ENCODE assay signal across 19 mouse cellular contexts in the genomic region with DNA sequence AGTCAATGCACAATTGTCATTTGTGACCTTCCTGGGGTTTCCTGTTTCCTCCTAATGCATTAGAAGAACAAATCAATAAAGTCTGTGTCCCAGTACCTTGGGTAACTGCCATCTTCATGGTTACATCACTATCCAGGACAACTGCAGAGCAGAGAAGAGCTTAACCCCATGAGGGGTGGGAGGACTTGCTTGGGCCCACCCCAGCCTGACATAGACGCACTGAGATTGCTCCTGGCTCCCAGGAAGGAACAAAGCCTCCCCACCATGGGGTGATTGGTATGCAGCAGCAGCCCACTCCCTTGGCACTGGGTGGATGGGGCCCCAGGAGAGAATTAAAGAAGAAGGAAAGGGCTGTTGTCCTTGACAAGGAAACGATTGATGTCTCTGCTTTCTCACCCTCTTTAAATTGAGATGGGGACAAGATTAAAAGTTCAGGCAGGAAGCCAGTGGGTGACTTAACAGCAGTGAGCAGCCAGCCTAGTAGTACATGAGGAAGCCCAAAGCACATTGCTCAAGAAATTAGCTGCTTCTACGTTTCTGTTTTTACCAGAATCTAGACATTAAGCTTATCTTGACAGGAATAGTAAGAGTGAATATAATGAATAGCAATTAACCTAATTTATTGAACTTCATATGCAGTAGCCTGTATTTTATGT.
DNase-seq lines count a peak whose midpoint lies in the region; ATAC-seq lines count a peak whose summit lies in the region.
"Had no signal": no experiment of that assay in that cellular context is flagged by ENCODE, and none has a peak within 500 bp of the region (broad histone marks: within the 10 kb centered on the region; RNA-seq: fewer than 3 reads in every experiment).

No protein-coding gene starts in this region.

- no peak overlapping the region for H3K4me3 ChIP-seq in kidney, embryonic 14.5 days (ENCODE audit: low read length)
- no peak overlapping the region for H3K4me3 ChIP-seq in kidney, embryonic 15.5 days (replicated peaks)
- H3K4me3 ChIP-seq in midbrain, embryonic 13.5 days (replicated peaks) = no peak overlapping the region
- H3K4me3 ChIP-seq: liver, embryonic 13.5 days had no signal

- 18% methylated on average over 3 of the region's 3 CpGs for WGBS in kidney, embryonic 14.5 days
- 22% methylated on average over 3 of the region's 3 CpGs for WGBS in kidney, embryonic 15.5 days
- 28% methylated on average over 3 of the region's 3 CpGs for WGBS in midbrain, embryonic 13.5 days

- DNase-seq in ZHBTc4 (ENCODE audit: low read depth, low spot score) = peak; percentile 23
- peak; percentile 61 for DNase-seq in brain, adult 2 months (ENCODE audit: low read depth, low spot score)
- DNase-seq in ovary, adult 18-20 months (ENCODE audit: low spot score) = no peak
- DNase-seq: adrenal gland, postnatal 36 days; gastrocnemius, adult 2 months; heart, postnatal 10 days; kidney, postnatal 10 days; liver, embryonic 13.5 days; lung, postnatal 10 days; thymus, postnatal 14 days had no signal

- H3K36me3 ChIP-seq in kidney, embryonic 14.5 days (ENCODE audit: control insufficient read depth, insufficient read depth, low read length) = no peaks in the 10 kb centered on the region
- H3K36me3 ChIP-seq in kidney, embryonic 15.5 days = no peaks in the 10 kb centered on the region
- no peaks in the 10 kb centered on the region for H3K36me3 ChIP-seq in midbrain, embryonic 13.5 days
- H3K36me3 ChIP-seq: liver, embryonic 13.5 days had no signal

- no peaks in the 10 kb centered on the region for H3K9me3 ChIP-seq in kidney, embryonic 14.5 days (ENCODE audit: control insufficient read depth, low read length)
- no peaks in the 10 kb centered on the region for H3K9me3 ChIP-seq in kidney, embryonic 15.5 days (replicated peaks)
- no peaks in the 10 kb centered on the region for H3K9me3 ChIP-seq in midbrain, embryonic 13.5 days
- H3K9me3 ChIP-seq: liver, embryonic 13.5 days had no signal

- H3K4me2 ChIP-seq in kidney, embryonic 14.5 days (replicated peaks; ENCODE audit: low read depth, low read length) = no peak overlapping the region
- H3K4me2 ChIP-seq in kidney, embryonic 15.5 days = no peak overlapping the region
- no peak overlapping the region for H3K4me2 ChIP-seq in midbrain, embryonic 13.5 days (replicated peaks)
- H3K4me2 ChIP-seq: liver, embryonic 13.5 days had no signal

- ATAC-seq in kidney, embryonic 14.5 days (ENCODE audit: low FRiP score, low TSS enrichment) = 0 out of 2 replicates have a peak, but pooled peaks have one; percentile 35
- ATAC-seq in kidney, embryonic 15.5 days (replicated peaks; ENCODE audit: low FRiP score) = no peak
- peak; percentile 45; the same call in 1 of the 2 replicates for ATAC-seq in midbrain, embryonic 13.5 days
- ATAC-seq in erythroid progenitor cell, adult 5-6 weeks (replicated peaks; ENCODE audit: low FRiP score, poor library complexity, severe bottlenecking) = no peak
- no peak for ATAC-seq in megakaryocyte-erythroid progenitor cell, adult 5-6 weeks (replicated peaks; ENCODE audit: low FRiP score, low TSS enrichment, poor library complexity, severe bottlenecking)
- ATAC-seq: activated CD4-positive, CD25-positive, alpha-beta regulatory T cell, adult 4 months; intestine, embryonic 16.5 days had no signal

- no peak overlapping the region for H3K27ac ChIP-seq in kidney, embryonic 14.5 days (ENCODE audit: low read depth, low read length)
- H3K27ac ChIP-seq in kidney, embryonic 15.5 days = no peak overlapping the region
- H3K27ac ChIP-seq in midbrain, embryonic 13.5 days = no peak overlapping the region
- H3K27ac ChIP-seq: liver, embryonic 13.5 days; stomach, postnatal 0 days had no signal

- H3K9ac ChIP-seq in kidney, embryonic 14.5 days (ENCODE audit: low read depth, low read length) = no peak overlapping the region
- H3K9ac ChIP-seq in kidney, embryonic 15.5 days = no peak overlapping the region
- no peak overlapping the region for H3K9ac ChIP-seq in midbrain, embryonic 13.5 days (replicated peaks)
- H3K9ac ChIP-seq: liver, embryonic 13.5 days had no signal

- 0 out of 2 replicates have a peak, but pooled peaks cover 3% of the 10 kb centered on the region for H3K4me1 ChIP-seq in kidney, embryonic 14.5 days (ENCODE audit: control insufficient read depth, insufficient read depth, low read length)
- no peaks in the 10 kb centered on the region; the same call in 1 of the 2 replicates for H3K4me1 ChIP-seq in kidney, embryonic 15.5 days
- no peaks in the 10 kb centered on the region for H3K4me1 ChIP-seq in midbrain, embryonic 13.5 days (replicated peaks)
- H3K4me1 ChIP-seq: liver, embryonic 13.5 days had no signal

- H3K27me3 ChIP-seq in kidney, embryonic 14.5 days (ENCODE audit: control insufficient read depth, insufficient read depth, low read length) = no peaks in the 10 kb centered on the region
- H3K27me3 ChIP-seq in kidney, embryonic 15.5 days = no peaks in the 10 kb centered on the region
- H3K27me3 ChIP-seq in midbrain, embryonic 13.5 days = no peaks in the 10 kb centered on the region
- H3K27me3 ChIP-seq: CH12.LX; liver, embryonic 13.5 days had no signal

Comparison
In these comparisons a context has a peak if more than half of its experiments do, and no peak if none do; other contexts are left out.
1. ATAC-seq: peak in kidney, embryonic 14.5 days (single experiment) and midbrain, embryonic 13.5 days (single experiment); none in kidney, embryonic 15.5 days (single experiment), erythroid progenitor cell, adult 5-6 weeks (single experiment) and megakaryocyte-erythroid progenitor cell, adult 5-6 weeks (single experiment).